ENCODE assay signal across 8 mouse cellular contexts in genomic region chr6:134921014-134921694, GRCm38 (mm10). TPM values are rescaled to one million over a fixed set of nuclear protein-coding genes. Genes with fewer than 3 reads are reported as not detected.
DNase-seq lines count a peak whose midpoint lies in the region; ATAC-seq and TF ChIP-seq lines count a peak whose summit lies in the region.

No protein-coding gene starts in this region.

- peaks cover 18% of the 10 kb centered on the region for H3K4me1 ChIP-seq in embryonic facial prominence, embryonic 14.5 days (ENCODE audit: control insufficient read depth, insufficient read depth, low read length)
- H3K4me1 ChIP-seq in heart, embryonic 13.5 days = peaks cover 44% of the 10 kb centered on the region
- peaks cover 8% of the 10 kb centered on the region; the same call in 1 of the 2 replicates for H3K4me1 ChIP-seq in kidney, postnatal 0 days (replicated peaks; ENCODE audit: insufficient read depth, low read length)
- H3K4me1 ChIP-seq in liver, postnatal 0 days (ENCODE audit: insufficient read depth) = peaks cover 40% of the 10 kb centered on the region
- H3K4me1 ChIP-seq in neural tube, embryonic 11.5 days (ENCODE audit: control insufficient read depth, insufficient read depth, low read length) = peaks cover 15% of the 10 kb centered on the region; the same call in 1 of the 2 replicates

- H3K4me2 ChIP-seq in embryonic facial prominence, embryonic 14.5 days (ENCODE audit: low read depth, low read length) = peak overlapping the region; percentile 92
- peak overlapping the region; percentile 95 for H3K4me2 ChIP-seq in heart, embryonic 13.5 days
- peak overlapping the region; percentile 91 for H3K4me2 ChIP-seq in kidney, postnatal 0 days (ENCODE audit: low read length)
- H3K4me2 ChIP-seq in liver, postnatal 0 days (ENCODE audit: low read depth, low read length) = peak overlapping the region; percentile 98
- H3K4me2 ChIP-seq in neural tube, embryonic 11.5 days (ENCODE audit: low read depth) = peak overlapping the region; percentile 94

- no peak for TF ChIP-seq EP300 in liver, postnatal 0 days (IDR thresholded peaks at IDR 0.05; ENCODE audit: low read depth)

- H3K9me3 ChIP-seq in embryonic facial prominence, embryonic 14.5 days (ENCODE audit: control insufficient read depth, low read length) = no peaks in the 10 kb centered on the region
- H3K9me3 ChIP-seq in heart, embryonic 13.5 days = no peaks in the 10 kb centered on the region
- H3K9me3 ChIP-seq in kidney, postnatal 0 days (replicated peaks; ENCODE audit: low read length) = no peaks in the 10 kb centered on the region
- no peaks in the 10 kb centered on the region for H3K9me3 ChIP-seq in liver, postnatal 0 days (ENCODE audit: low read length)
- H3K9me3 ChIP-seq in neural tube, embryonic 11.5 days (ENCODE audit: control insufficient read depth, low read length) = no peaks in the 10 kb centered on the region

- peaks cover 5% of the 10 kb centered on the region; the same call in 1 of the 2 replicates for H3K36me3 ChIP-seq in embryonic facial prominence, embryonic 14.5 days (ENCODE audit: control insufficient read depth, insufficient read depth, low read length)
- H3K36me3 ChIP-seq in heart, embryonic 13.5 days = peaks cover 22% of the 10 kb centered on the region
- H3K36me3 ChIP-seq in kidney, postnatal 0 days (ENCODE audit: insufficient read depth, low read length) = 0 out of 2 replicates have a peak, but pooled peaks cover 3% of the 10 kb centered on the region
- peaks cover 12% of the 10 kb centered on the region for H3K36me3 ChIP-seq in liver, postnatal 0 days (replicated peaks; ENCODE audit: insufficient read depth, low read length)
- H3K36me3 ChIP-seq in neural tube, embryonic 11.5 days (ENCODE audit: control insufficient read depth, insufficient read depth, low read length) = no peaks in the 10 kb centered on the region

- peak; percentile 11; the same call in 1 of the 2 replicates for TF ChIP-seq CTCF in kidney, postnatal 0 days (IDR thresholded peaks at IDR 0.05; ENCODE audit: low read depth)
- TF ChIP-seq CTCF in liver, postnatal 0 days (IDR thresholded peaks at IDR 0.05; ENCODE audit: low read depth) = no peak

- no peaks in the 10 kb centered on the region for H3K27me3 ChIP-seq in embryonic facial prominence, embryonic 14.5 days (replicated peaks; ENCODE audit: control insufficient read depth, insufficient read depth, low read length)
- 0 out of 2 replicates have a peak, but pooled peaks cover 3% of the 10 kb centered on the region for H3K27me3 ChIP-seq in heart, embryonic 13.5 days (replicated peaks)
- H3K27me3 ChIP-seq in kidney, postnatal 0 days (ENCODE audit: insufficient read depth, low read length) = no peaks in the 10 kb centered on the region
- H3K27me3 ChIP-seq in liver, postnatal 0 days (ENCODE audit: insufficient read depth, low read length) = no peaks in the 10 kb centered on the region
- H3K27me3 ChIP-seq in neural tube, embryonic 11.5 days (ENCODE audit: control insufficient read depth, insufficient read depth, low read length) = no peaks in the 10 kb centered on the region

- H3K9ac ChIP-seq in embryonic facial prominence, embryonic 14.5 days (ENCODE audit: low read depth, low read length) = peak overlapping the region; percentile 88
- peak overlapping the region; percentile 98 for H3K9ac ChIP-seq in heart, embryonic 13.5 days
- peak overlapping the region; percentile 90 for H3K9ac ChIP-seq in kidney, postnatal 0 days (ENCODE audit: low read depth, low read length)
- H3K9ac ChIP-seq in liver, postnatal 0 days (replicated peaks) = peak overlapping the region; percentile 99
- H3K9ac ChIP-seq in neural tube, embryonic 11.5 days (ENCODE audit: low read length) = peak overlapping the region; percentile 91

- WGBS in embryonic facial prominence, embryonic 14.5 days = under 1% methylated on average over 32 of the region's 32 CpGs
- WGBS in heart, embryonic 13.5 days = 1% methylated on average over 32 of the region's 32 CpGs
- WGBS in kidney, postnatal 0 days = under 1% methylated on average over 32 of the region's 32 CpGs
- under 1% methylated on average over 32 of the region's 32 CpGs for WGBS in liver, postnatal 0 days (ENCODE audit: insufficient replicate concordance)
- under 1% methylated on average over 32 of the region's 32 CpGs for WGBS in neural tube, embryonic 11.5 days

- no peak for ATAC-seq in embryonic facial prominence, embryonic 14.5 days (ENCODE audit: low read depth)
- peak; percentile 7; the same call in 1 of the 2 replicates for ATAC-seq in heart, embryonic 13.5 days (ENCODE audit: extremely low read depth, insufficient number of reproducible peaks, low FRiP score, low TSS enrichment)
- no peak for ATAC-seq in kidney, postnatal 0 days (replicated peaks; ENCODE audit: low FRiP score, low read depth)
- ATAC-seq in liver, postnatal 0 days = peak; percentile 12
- ATAC-seq in neural tube, embryonic 11.5 days (ENCODE audit: insufficient read depth, low FRiP score, low TSS enrichment) = no peak

- peak; percentile 88 for DNase-seq in CD4-positive helper T cell, adult 2 months (ENCODE audit: low read depth, low spot score)
- peak; percentile 73 for DNase-seq in adrenal gland, postnatal 14 days
- peak; percentile 52 for DNase-seq in embryonic facial prominence, embryonic 14.5 days (ENCODE audit: low spot score)
- DNase-seq in kidney, postnatal 0 days (ENCODE audit: low spot score) = peak; percentile 64
- peak; percentile 66 for DNase-seq in liver, postnatal 0 days
- peak; percentile 37 for DNase-seq in neural tube, embryonic 11.5 days (ENCODE audit: low spot score)
- peak; percentile 54 to 61 for DNase-seq in thymus, postnatal 10 days (ENCODE audit: low spot score in 2 of 2)

- peak overlapping the region; percentile 72 for H3K4me3 ChIP-seq in embryonic facial prominence, embryonic 14.5 days (ENCODE audit: low read depth, low read length)
- peak overlapping the region; percentile 97 for H3K4me3 ChIP-seq in heart, embryonic 13.5 days
- H3K4me3 ChIP-seq in kidney, postnatal 0 days (replicated peaks; ENCODE audit: low read depth, low read length) = peak overlapping the region; percentile 71
- H3K4me3 ChIP-seq in liver, postnatal 0 days (ENCODE audit: low read depth, low read length) = peak overlapping the region; percentile 98
- peak overlapping the region; percentile 96 for H3K4me3 ChIP-seq in neural tube, embryonic 11.5 days (ENCODE audit: low read depth, low read length)

- H3K27ac ChIP-seq in embryonic facial prominence, embryonic 14.5 days (replicated peaks; ENCODE audit: low read depth, low read length) = peak overlapping the region; percentile 97
- peak overlapping the region; percentile 99 for H3K27ac ChIP-seq in heart, embryonic 13.5 days (replicated peaks)
- peak overlapping the region; percentile 95 for H3K27ac ChIP-seq in kidney, postnatal 0 days
- peak overlapping the region; percentile 99 for H3K27ac ChIP-seq in liver, postnatal 0 days (ENCODE audit: low read depth)
- peak overlapping the region; percentile 92 for H3K27ac ChIP-seq in neural tube, embryonic 11.5 days (ENCODE audit: low read depth, low read length)

RNA-seq across cellular contexts. Expression of gene Cdkn1b, which starts 1.0 kb away (rescaled TPM):
- total RNA-seq in adrenal gland, postnatal 14 days (2021) = 42.8 and 48.0 TPM in 2 replicates
- polyA plus RNA-seq in embryonic facial prominence, embryonic 14.5 days (2014; fragmentation: Nextera tagmentation; extraction: Ambion mirVana) = 17.3 and 17.6 TPM in 2 replicates
- polyA plus RNA-seq in heart, embryonic 13.5 days (2015; fragmentation: Nextera tagmentation; extraction: Ambion mirVana) = 14.4 and 17.4 TPM in 2 replicates
- polyA plus RNA-seq in kidney, postnatal 0 days (2015; fragmentation: Nextera tagmentation; extraction: Ambion mirVana) = 25.1 and 25.9 TPM in 2 replicates
- 10.9 and 14.1 TPM in 2 replicates for polyA plus RNA-seq in liver, postnatal 0 days (2015; fragmentation: Nextera tagmentation; extraction: Ambion mirVana)
- polyA plus RNA-seq in neural tube, embryonic 11.5 days (2014; fragmentation: Nextera tagmentation; extraction: Ambion mirVana) = 17.8 and 20.7 TPM in 2 replicates

RNA-seq across cellular contexts. Expression of gene Gpr19, which starts 22.8 kb away (rescaled TPM):
- 10.0 and 11.8 TPM in 2 replicates for total RNA-seq in adrenal gland, postnatal 14 days (2021)
- polyA plus RNA-seq in embryonic facial prominence, embryonic 14.5 days (2014; fragmentation: Nextera tagmentation; extraction: Ambion mirVana) = 8.0 and 8.8 TPM in 2 replicates
- polyA plus RNA-seq in heart, embryonic 13.5 days (2015; fragmentation: Nextera tagmentation; extraction: Ambion mirVana) = 8.5 and 8.6 TPM in 2 replicates
- polyA plus RNA-seq in kidney, postnatal 0 days (2015; fragmentation: Nextera tagmentation; extraction: Ambion mirVana) = 11.1 and 12.1 TPM in 2 replicates
- 4.6 and 4.8 TPM in 2 replicates for polyA plus RNA-seq in liver, postnatal 0 days (2015; fragmentation: Nextera tagmentation; extraction: Ambion mirVana)
- polyA plus RNA-seq in neural tube, embryonic 11.5 days (2014; fragmentation: Nextera tagmentation; extraction: Ambion mirVana) = 27.4 and 31.0 TPM in 2 replicates

Comparison
In these comparisons a context has a peak if more than half of its experiments do, and no peak if none do; other contexts are left out.
1. DNase-seq: peak in every context shown above with its lines; median percentile 88 in CD4-positive helper T cell, adult 2 months; 73 in adrenal gland, postnatal 14 days; 66 in liver, postnatal 0 days; 64 in kidney, postnatal 0 days; 58 in thymus, postnatal 10 days; 52 in embryonic facial prominence, embryonic 14.5 days; 37 in neural tube, embryonic 11.5 days.
2. ATAC-seq: peak in heart, embryonic 13.5 days (single experiment) and liver, postnatal 0 days (single experiment); none in embryonic facial prominence, embryonic 14.5 days (single experiment), kidney, postnatal 0 days (single experiment) and neural tube, embryonic 11.5 days (single experiment).
3. Peak in every context shown above with its lines, with median percentiles within 50 percentile points of each other: H3K27ac ChIP-seq, H3K4me2 ChIP-seq, H3K4me3 ChIP-seq and H3K9ac ChIP-seq.